Mouse (Mus musculus) cerebellum, adult 18-20 months (tissue): ENCODE data around the gene Pdgfra.

Source experiments
- DNase-seq, 2 experiments: peaks; one replicate each; pipeline ENCODE4 v3.0.0; 2021

Gene Pdgfra

GRCm38 (mm10) chr5:75155741-75156553, 3.9 kb downstream of the Pdgfra start:
- DNase-seq, result peak; percentile 40 to 57

DNA sequence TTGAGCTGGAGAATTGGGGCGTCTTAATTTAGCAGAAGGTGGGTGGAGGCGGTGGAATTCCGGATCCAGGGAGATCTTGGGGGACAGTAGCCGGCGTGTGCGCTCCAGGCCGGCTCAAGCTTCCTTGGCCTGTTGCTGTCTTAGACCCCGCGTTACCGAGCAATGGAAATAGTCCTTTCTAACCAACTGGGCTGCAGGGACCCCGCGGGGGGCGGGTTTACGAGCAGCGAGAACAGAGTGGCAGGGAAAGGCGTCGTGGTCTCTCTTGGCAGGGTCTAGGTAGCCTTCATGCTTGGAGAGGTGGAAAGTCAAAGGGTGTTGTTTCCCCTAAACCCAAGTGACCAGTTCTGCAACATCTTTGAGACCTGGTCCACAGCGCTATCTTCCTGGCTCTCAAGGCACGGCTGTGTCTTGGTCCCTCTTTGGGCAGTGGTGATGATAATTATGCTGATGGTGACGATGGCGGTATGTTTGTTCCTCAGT, 4.5 kb downstream of the Pdgfra start:
- DNase-seq, result peak; percentile 18 to 33

DNA sequence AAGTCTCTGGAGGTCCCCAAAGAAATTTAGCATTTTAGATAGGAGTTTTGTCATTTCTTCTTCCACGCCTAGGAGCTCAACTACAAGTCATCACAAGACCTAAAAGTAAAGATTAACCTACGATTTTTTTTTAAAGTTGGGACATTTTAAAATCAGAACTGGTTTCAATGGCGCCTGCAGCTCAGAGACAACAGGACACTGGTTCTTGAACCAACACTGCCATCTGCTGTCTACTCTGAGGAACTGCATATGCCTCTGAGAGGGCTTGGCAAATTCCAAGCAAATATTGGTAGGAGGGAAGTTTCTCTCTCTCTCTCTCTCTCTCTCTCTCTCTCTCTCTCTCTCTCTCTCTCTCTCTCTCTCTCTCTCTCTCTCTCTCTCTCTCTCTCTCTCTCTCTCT, 4.9 kb downstream of the Pdgfra start:
- peak; percentile 62 to 65 for DNase-seq

DNA sequence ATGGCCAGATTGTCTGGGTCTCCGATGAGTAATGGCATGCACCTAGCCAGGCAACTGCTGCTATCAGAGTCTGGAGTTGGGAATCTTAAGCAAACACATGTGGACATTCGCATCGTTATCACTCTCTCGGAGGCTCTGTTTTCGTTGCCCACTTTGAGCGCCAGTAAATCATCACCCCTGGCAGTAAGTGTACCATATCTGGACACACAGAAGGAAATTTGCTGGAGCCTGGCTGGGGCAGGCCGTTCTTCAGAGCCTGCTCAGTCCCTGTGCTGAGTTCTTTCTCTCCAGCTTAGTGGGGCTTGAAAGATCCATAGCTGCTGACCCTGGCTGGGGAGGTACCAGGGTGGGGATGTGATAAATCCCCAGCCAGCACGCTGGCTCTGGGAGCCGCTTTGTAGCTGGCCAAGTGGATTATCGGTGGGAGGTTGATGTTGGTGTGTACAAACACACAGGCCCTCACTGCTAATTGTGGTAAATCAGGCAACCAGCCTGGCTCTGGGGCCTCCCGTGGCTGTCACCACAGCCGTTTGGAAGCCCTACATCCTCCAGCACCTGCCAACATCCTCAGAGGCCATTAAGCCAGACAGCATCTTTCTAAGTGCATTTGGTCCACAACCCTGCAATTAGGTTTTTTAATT, 8.6 kb downstream of the Pdgfra start:
- no peak for DNase-seq

GRCm38 (mm10) chr5:75161586-75161985, 9.5 kb downstream of the Pdgfra start:
- DNase-seq, result no peak

- no peak for DNase-seq
Observed at GRCm38 (mm10) chr5:75163289-75163951, 11.3 kb downstream of the Pdgfra start.

DNA sequence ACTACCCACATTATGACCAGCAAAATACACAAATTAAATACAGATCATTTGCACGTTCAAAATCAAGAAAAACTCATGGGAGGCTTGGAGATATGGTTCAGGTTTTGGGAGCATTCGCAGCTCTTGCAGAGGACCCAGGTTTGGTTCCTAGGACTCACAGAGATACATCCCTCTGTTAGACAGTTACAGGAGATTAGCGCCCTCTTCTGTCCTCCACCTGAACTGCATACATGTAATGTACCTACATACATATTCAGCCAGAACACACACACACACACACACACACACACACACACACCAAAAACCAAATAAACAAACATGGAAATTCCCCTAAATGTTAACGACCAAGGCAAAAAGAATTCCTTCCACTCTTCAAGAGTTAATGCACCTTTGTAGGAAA, 12.6 kb downstream of the Pdgfra start:
- no peak for DNase-seq

DNA sequence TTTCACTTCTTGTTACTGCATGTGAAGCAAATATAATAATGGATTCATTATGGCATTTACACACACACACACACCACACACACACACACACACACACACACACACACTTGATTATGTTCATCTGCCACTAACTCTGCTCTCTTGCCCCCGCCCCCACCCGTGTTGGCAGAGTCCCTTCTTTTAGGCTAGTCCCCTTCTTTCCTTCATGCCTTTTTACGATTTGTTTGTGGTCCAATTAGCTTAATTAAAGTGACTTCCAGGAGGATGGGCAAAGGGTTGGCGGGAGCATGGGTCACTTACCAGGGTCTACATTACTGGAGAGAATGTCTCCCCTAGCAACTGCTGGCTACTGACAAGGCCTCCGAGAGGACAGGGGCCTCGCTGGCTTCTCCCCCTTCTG, 17.7 kb downstream of the Pdgfra start:
- no peak for DNase-seq

GRCm38 (mm10) chr5:75171859-75172258, 19.8 kb downstream of the Pdgfra start:
- DNase-seq, result no peak

DNA sequence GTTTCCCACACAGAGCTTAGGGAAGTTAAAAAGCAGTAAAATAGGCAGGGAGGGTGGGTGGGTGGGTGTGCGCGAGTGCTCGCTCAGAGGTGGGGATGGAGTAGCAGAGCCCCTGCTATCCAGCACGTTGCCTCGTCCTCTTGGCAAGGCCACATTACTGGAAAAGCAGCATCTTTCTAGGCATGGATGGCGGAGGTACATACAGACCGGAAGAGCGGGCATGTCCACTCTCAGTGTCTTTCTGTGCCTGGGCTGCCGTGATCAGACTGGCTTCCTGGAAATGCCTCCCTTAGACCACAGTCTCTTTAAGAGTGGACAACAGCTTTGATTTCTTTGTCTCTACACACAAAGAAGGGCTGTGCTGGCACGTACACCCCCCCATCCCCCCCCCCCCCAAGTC, 27.2 kb downstream of the Pdgfra start:
- no peak for DNase-seq

GRCm38 (mm10) chr5:75179726-75180290, 27.7 kb downstream of the Pdgfra start:
- no peak for DNase-seq

- DNase-seq, result no peak
Observed at GRCm38 (mm10) chr5:75183653-75184052, 31.6 kb downstream of the Pdgfra start.

DNA sequence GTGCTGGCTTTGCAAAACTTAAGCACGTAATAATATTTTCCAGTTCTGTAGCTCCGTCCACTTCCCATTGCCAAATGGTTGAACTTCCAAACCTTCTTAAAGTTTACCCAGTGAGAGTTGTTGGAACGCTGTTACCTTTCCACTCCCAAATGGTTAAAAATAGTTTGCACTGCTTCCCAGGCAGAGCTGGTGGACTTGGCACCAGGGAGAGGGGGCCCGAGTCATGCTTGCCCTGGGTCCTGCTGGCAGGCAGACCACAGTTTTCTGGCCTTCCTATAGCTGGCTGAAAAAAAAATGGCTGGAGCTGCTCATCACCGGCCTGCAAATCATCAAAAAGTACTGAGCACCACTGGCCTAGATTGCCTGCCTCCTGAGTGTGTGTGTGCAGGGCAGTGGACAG, 32.0 kb downstream of the Pdgfra start:
- DNase-seq, result no peak

DNA sequence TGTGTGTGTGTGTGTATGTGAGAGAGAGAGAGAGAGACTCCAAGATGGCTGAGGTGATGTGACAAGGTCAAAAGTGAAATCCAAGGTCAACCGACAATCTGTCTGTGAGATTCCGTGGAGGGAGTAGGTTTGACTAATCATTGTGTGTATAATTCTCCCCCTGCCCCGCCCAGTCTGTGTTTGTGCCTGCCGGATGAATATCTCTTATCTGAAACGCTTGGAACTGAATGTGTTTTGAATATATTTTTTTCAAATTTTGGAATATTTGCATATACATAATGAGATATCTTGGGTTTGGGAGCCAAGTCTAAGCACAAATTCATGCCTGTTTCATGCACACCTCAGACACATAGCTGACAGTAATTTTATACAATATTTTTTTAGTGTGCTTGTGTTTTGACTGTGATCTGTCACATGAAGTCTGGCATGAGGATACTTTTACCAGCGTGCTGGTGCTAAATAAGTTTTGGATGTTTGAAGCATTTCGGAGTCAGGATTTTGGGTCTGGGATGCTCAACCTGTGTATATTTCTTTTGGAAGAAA, 32.7 kb downstream of the Pdgfra start:
- no peak for DNase-seq

DNA sequence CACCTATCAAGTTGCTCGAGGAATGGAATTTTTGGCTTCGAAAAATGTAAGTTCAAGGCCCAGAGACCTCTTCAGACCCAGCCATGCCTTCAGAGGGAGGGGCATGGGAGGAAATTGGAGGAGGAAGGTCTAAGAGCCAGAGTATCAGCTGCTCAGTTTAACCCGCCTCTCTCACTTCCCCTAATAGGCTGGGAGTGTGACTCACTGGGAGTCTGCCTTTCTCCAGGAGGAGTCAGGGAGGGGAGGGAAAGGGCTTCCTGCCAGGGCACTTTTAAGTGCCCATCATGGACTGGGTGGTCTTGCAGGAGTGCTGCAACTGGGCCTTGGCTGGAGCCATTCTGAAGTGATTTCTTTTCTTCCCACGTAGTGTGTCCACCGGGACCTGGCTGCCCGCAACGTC, 33.5 kb downstream of the Pdgfra start:
- no peak for DNase-seq

DNA sequence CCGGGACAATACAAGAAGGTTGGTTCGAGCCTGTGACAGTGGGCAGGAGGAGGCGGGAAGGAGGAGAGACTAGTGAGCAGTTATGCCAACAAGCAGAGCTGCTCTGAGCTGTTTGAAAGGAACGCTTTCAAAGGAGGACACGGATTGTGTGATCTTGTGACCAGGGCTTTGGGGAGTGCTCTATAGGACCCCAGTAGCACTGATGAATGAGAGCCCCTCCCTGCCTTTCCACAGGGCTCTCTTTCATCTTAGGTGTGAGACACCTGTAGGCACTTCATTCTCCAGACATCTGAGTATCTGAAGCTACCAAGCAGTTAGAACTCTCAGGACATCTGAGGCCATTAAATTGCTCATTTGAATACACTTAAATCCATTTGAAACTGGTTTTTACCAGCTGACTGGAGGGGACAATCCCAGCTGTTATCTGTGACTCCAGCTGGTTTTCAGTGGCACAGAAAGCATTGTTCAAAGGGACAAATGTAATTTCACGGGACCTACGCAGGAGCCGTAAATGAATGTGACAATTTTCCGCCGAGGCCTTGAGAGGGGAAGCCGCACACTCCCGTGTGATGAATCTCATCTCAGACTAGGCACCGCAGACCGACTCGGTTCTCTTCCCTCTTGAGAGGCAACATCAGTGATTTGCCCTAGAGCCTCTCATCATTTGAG, 37.4 kb downstream of the Pdgfra start:
- no peak for DNase-seq

GRCm38 (mm10) chr5:75193107-75193506, 41.0 kb downstream of the Pdgfra start:
- no peak for DNase-seq

GRCm38 (mm10) chr5:75198413-75198812, 46.3 kb downstream of the Pdgfra start:
- DNase-seq, result no peak

GRCm38 (mm10) chr5:75199698-75200365, 47.7 kb downstream of the Pdgfra start:
- DNase-seq, result no peak

DNA sequence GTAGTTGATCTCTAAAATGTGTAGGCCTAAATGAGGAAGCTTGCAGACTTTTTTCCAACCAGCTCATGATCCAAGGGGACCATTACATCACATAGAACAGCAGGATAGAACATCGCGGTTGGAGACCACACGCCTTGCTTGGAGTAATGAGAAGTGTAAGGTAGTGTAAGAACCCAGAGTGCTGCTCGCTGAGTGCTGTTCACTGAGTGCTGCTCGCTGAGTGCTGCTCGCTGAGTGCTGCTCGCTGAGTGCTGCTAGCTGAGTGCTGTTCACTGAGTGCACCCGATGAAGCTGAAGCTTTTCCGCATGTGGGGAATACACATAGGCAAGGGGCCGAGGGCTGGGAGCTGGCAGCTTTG, 48.3 kb downstream of the Pdgfra start:
- no peak for DNase-seq

DNA sequence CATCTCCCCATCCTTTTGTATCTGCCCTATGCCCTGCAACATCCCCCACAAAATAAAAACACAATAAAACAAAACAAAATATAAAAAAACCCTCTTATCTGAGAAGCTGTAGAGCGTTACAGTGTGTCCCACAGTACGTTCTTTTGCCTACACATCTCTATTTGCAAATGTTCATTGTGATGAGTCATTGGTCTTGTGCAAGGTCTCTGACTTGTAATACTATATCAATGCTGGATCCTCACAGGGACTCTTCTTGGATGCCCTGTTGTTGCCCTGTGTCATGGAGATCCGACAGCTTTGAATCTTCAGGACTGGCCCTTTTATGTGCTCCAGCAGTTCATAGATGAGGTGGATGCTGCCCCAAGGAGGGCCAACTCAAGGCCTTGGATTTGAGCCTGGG, 55.8 kb downstream of the Pdgfra start:
- no peak for DNase-seq

DNA sequence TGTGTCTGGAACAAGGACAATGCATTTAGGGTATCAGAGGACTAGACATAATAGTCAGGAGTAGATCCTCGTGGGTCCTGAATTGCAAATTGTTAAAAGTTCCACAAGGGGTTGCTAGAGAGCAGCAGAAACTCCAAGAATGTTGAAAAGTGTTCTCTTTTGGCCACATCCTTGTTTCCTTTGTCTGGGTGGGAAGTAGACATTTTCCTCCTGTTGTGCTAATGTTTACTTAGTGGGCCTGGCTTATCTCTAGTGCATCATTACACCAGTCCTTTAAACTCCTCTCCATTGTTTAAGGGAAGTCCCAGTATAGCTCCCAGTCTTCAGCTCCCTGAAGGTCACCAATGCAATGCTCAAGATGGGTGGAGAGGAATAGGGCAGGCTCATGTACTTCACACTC, 57.9 kb downstream of the Pdgfra start:
- DNase-seq, result no peak
